24 mouse cellular contexts compared by ENCODE assay signal in genomic region chr11:48684781-48685314, GRCm38 (mm10).
A peak's percentile ranks its signal among the peaks of the same experiment; 100 is the strongest.
DNase-seq lines count a peak whose midpoint lies in the region; ATAC-seq and TF ChIP-seq lines count a peak whose summit lies in the region.
"Had no signal": no experiment of that assay in that cellular context is flagged by ENCODE, and none has a peak within 500 bp of the region (broad histone marks: within the 10 kb centered on the region; RNA-seq: fewer than 3 reads in every experiment).

No protein-coding gene starts in this region.

- H3K27ac ChIP-seq in hindbrain, embryonic 14.5 days, result no peak overlapping the region
- no peak overlapping the region for H3K27ac ChIP-seq in hindbrain, embryonic 13.5 days
- no peak overlapping the region for H3K27ac ChIP-seq in midbrain, embryonic 13.5 days
- no peak overlapping the region for H3K27ac ChIP-seq in midbrain, embryonic 10.5 days (replicated peaks)
- H3K27ac ChIP-seq in stomach, postnatal 0 days (replicated peaks), result no peak overlapping the region
- H3K27ac ChIP-seq: kidney, postnatal 0 days; liver, embryonic 15.5 days had no signal

- H3K4me3 ChIP-seq in hindbrain, embryonic 14.5 days (replicated peaks; ENCODE audit: low read length), result no peak overlapping the region
- no peak overlapping the region for H3K4me3 ChIP-seq in hindbrain, embryonic 13.5 days
- no peak overlapping the region for H3K4me3 ChIP-seq in midbrain, embryonic 13.5 days (replicated peaks)
- H3K4me3 ChIP-seq in midbrain, embryonic 10.5 days, result no peak overlapping the region
- no peak overlapping the region for H3K4me3 ChIP-seq in stomach, postnatal 0 days (ENCODE audit: low read depth, low read length)
- H3K4me3 ChIP-seq: heart, embryonic 12.5 days; liver, embryonic 15.5 days had no signal

- 0 out of 2 replicates have a peak, but pooled peaks have one; percentile 31 for ATAC-seq in hindbrain, embryonic 14.5 days (ENCODE audit: low FRiP score)
- no peak; the same call in 1 of the 2 replicates for ATAC-seq in hindbrain, embryonic 13.5 days (ENCODE audit: low FRiP score)
- ATAC-seq in midbrain, embryonic 13.5 days, result 0 out of 2 replicates have a peak, but pooled peaks have one; percentile 27
- 0 out of 2 replicates have a peak, but pooled peaks have one; percentile 10 for ATAC-seq in stomach, postnatal 0 days (ENCODE audit: low FRiP score, low TSS enrichment)
- ATAC-seq: forebrain, embryonic 14.5 days; intestine, embryonic 16.5 days had no signal

- H3K9me3 ChIP-seq in hindbrain, embryonic 14.5 days (ENCODE audit: control insufficient read depth, low read length), result no peaks in the 10 kb centered on the region
- no peaks in the 10 kb centered on the region for H3K9me3 ChIP-seq in hindbrain, embryonic 13.5 days
- no peaks in the 10 kb centered on the region for H3K9me3 ChIP-seq in midbrain, embryonic 13.5 days
- no peaks in the 10 kb centered on the region for H3K9me3 ChIP-seq in midbrain, embryonic 10.5 days (replicated peaks)
- H3K9me3 ChIP-seq in stomach, postnatal 0 days (ENCODE audit: control insufficient read depth, low read length), result no peaks in the 10 kb centered on the region
- H3K9me3 ChIP-seq: G1E; heart, embryonic 12.5 days; liver, embryonic 15.5 days had no signal

- TF ChIP-seq EP300 in stomach, postnatal 0 days (optimal IDR thresholded peaks at IDR 0.05), result no peak

- H3K4me2 ChIP-seq in hindbrain, embryonic 14.5 days (replicated peaks), result no peak overlapping the region
- H3K4me2 ChIP-seq in hindbrain, embryonic 13.5 days, result no peak overlapping the region
- H3K4me2 ChIP-seq in midbrain, embryonic 13.5 days (replicated peaks), result no peak overlapping the region
- H3K4me2 ChIP-seq in stomach, postnatal 0 days (replicated peaks; ENCODE audit: low read depth), result no peak overlapping the region
- H3K4me2 ChIP-seq: heart, embryonic 12.5 days; liver, embryonic 15.5 days; lung, embryonic 14.5 days had no signal

- TF ChIP-seq CTCF in stomach, postnatal 0 days (IDR thresholded peaks at IDR 0.05; ENCODE audit: low read depth), result no peak

- no peaks in the 10 kb centered on the region for H3K36me3 ChIP-seq in hindbrain, embryonic 14.5 days (replicated peaks; ENCODE audit: control insufficient read depth, insufficient read depth)
- H3K36me3 ChIP-seq in hindbrain, embryonic 13.5 days, result no peaks in the 10 kb centered on the region
- H3K36me3 ChIP-seq in midbrain, embryonic 13.5 days, result no peaks in the 10 kb centered on the region
- no peaks in the 10 kb centered on the region for H3K36me3 ChIP-seq in midbrain, embryonic 10.5 days
- H3K36me3 ChIP-seq in stomach, postnatal 0 days (ENCODE audit: control insufficient read depth, insufficient read depth, low read length), result no peaks in the 10 kb centered on the region
- H3K36me3 ChIP-seq: G1E; heart, embryonic 12.5 days; liver, embryonic 15.5 days had no signal

- peak; percentile 11 to 56 for DNase-seq in cerebellum, postnatal 14 days
- no peak for DNase-seq in cerebellum, adult 18-20 months
- DNase-seq in hindbrain, embryonic 14.5 days (ENCODE audit: low spot score), result no peak
- no peak for DNase-seq in midbrain, embryonic 10.5 days (ENCODE audit: low spot score)
- no peak for DNase-seq in stomach, postnatal 0 days (ENCODE audit: low spot score)
- DNase-seq: adrenal gland, adult 8-10 months; cerebellum, adult 9-10 months; gastrocnemius, postnatal 14 days; kidney, adult 8-10 months; kidney, postnatal 4 days; lung, embryonic 14.5 days; midbrain, embryonic 14.5 days; retina, postnatal 1 day; right cerebral cortex, postnatal 14 days; thymus, adult 18-20 months; thymus, postnatal 4 days had no signal

- no peaks in the 10 kb centered on the region for H3K27me3 ChIP-seq in hindbrain, embryonic 14.5 days (ENCODE audit: control insufficient read depth, insufficient read depth, low read length)
- no peaks in the 10 kb centered on the region for H3K27me3 ChIP-seq in hindbrain, embryonic 13.5 days
- no peaks in the 10 kb centered on the region for H3K27me3 ChIP-seq in midbrain, embryonic 13.5 days
- no peaks in the 10 kb centered on the region for H3K27me3 ChIP-seq in midbrain, embryonic 10.5 days (ENCODE audit: low read depth, poor library complexity, severe bottlenecking)
- H3K27me3 ChIP-seq in stomach, postnatal 0 days (ENCODE audit: control insufficient read depth, insufficient read depth, low read length), result no peaks in the 10 kb centered on the region
- H3K27me3 ChIP-seq: heart, embryonic 12.5 days; liver, embryonic 15.5 days had no signal

- H3K4me1 ChIP-seq in hindbrain, embryonic 14.5 days (replicated peaks; ENCODE audit: control insufficient read depth, insufficient read depth, low read length), result 0 out of 2 replicates have a peak, but pooled peaks cover 3% of the 10 kb centered on the region
- H3K4me1 ChIP-seq in hindbrain, embryonic 13.5 days (replicated peaks), result no peaks in the 10 kb centered on the region
- no peaks in the 10 kb centered on the region for H3K4me1 ChIP-seq in midbrain, embryonic 13.5 days (replicated peaks)
- no peaks in the 10 kb centered on the region for H3K4me1 ChIP-seq in midbrain, embryonic 10.5 days
- no peaks in the 10 kb centered on the region for H3K4me1 ChIP-seq in stomach, postnatal 0 days (replicated peaks; ENCODE audit: control insufficient read depth, insufficient read depth)
- H3K4me1 ChIP-seq: heart, embryonic 12.5 days; liver, embryonic 15.5 days had no signal

- no peak overlapping the region for H3K9ac ChIP-seq in hindbrain, embryonic 14.5 days
- H3K9ac ChIP-seq in hindbrain, embryonic 13.5 days, result no peak overlapping the region
- H3K9ac ChIP-seq in midbrain, embryonic 13.5 days (replicated peaks), result no peak overlapping the region
- H3K9ac ChIP-seq in stomach, postnatal 0 days (ENCODE audit: low read length), result no peak overlapping the region
- H3K9ac ChIP-seq: heart, embryonic 12.5 days; liver, embryonic 15.5 days; lung, embryonic 14.5 days had no signal

- 80% methylated on average over 3 of the region's 3 CpGs for WGBS in hindbrain, embryonic 14.5 days
- 86% methylated on average over 3 of the region's 3 CpGs for WGBS in hindbrain, embryonic 13.5 days
- 89% methylated on average over 3 of the region's 3 CpGs for whole genome bisulfite sequencing in midbrain, embryonic 13.5 days
- 85% methylated on average over 3 of the region's 3 CpGs for WGBS in midbrain, embryonic 10.5 days
- WGBS in stomach, postnatal 0 days, result 63% methylated on average over 3 of the region's 3 CpGs

Comparison
In these comparisons a context has a peak if more than half of its experiments do, and no peak if none do; other contexts are left out.
1. DNase-seq: peak in cerebellum, postnatal 14 days (2 of 2); none in cerebellum, adult 18-20 months (0 of 2), hindbrain, embryonic 14.5 days (single experiment), midbrain, embryonic 10.5 days (single experiment) and stomach, postnatal 0 days (single experiment).